Mouse (Mus musculus): ENCODE measurements around the gene Gm28048. TPM values are rescaled to one million over a fixed set of nuclear protein-coding genes. Genes with fewer than 3 reads are reported as not detected.
A peak's percentile ranks its signal among the peaks of the same experiment; 100 is the strongest.

The Gm28048 gene
- polyA plus RNA-seq, 1 experiment from 2014 or later: 31.7 TPM

DNA sequence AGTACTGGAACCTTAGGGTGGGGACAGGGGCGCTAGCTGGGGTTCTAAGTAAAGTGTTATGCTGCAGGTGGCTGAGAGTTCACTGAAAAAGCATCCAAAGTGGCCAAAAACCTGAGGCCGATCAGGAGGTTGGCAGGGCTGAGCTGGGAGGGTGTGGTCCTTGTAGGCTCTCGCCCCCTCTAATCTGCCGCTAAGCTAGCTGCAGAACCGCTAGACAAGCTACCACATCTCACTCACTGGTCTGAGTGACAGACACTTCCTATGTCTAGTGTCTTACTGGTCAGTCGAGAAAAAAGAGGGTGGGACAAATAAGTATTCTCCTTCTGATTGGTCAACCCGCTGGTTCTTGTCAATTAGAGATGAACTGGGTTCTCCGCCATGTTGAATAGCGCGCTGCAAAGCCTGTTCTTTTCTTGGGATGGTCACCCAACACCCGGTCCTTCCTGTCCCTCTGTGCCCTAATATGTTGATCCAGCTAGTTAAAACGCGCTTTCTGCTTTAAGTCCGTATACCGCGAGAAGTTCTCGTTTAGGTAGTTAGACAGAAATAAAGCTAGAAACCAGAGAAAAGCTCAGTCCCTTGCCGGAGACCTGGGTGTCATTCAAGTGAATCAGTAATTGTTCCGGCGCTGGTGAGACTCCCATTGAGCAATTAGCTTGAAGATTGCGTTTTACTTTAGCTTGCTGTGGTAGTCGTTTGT is 25.7 kb upstream of the Gm28048 start, which contains the start of gene Fam161a:
Gene Fam161a (plus strand): TSS at position 51 of the 700 bp plus-strand sequence.
- peak within 1 kb of the TSS; percentile 57 for H3K27ac ChIP-seq
- WGBS (ENCODE audit: missing documents): 2% methylated on average over 22 of the region's 22 CpGs

GRCm38 (mm10) chr11:23007166-23007480 is 25.2 kb upstream of the Gm28048 start:
- peaks cover 24% of the 10 kb centered on the region for H3K36me3 ChIP-seq (ENCODE audit: inconsistent target)
- H3K4me3 ChIP-seq (ENCODE audit: inconsistent target): peak overlapping the region; percentile 63
- H3K79me2 ChIP-seq (ENCODE audit: inconsistent target): no peaks in the 10 kb centered on the region
- peak overlapping the region; percentile 57; the same call in 1 of the 2 replicates for H3K27ac ChIP-seq
- 6% methylated on average over 6 of the region's 6 CpGs for WGBS (ENCODE audit: missing documents)

More for the DNA sequence above, 25.7 kb upstream of the Gm28048 start, which contains the start of gene Fam161a:
- Histone ChIP-seq H3K4me3 (ENCODE audit: inconsistent target) (peak within 1 kb of the TSS; percentile 63), H3K79me2 (ENCODE audit: inconsistent target) (no peaks in the 10 kb centered on the region), H3K36me3 (ENCODE audit: inconsistent target) (peaks cover 19% of the 10 kb centered on the region)

DNA sequence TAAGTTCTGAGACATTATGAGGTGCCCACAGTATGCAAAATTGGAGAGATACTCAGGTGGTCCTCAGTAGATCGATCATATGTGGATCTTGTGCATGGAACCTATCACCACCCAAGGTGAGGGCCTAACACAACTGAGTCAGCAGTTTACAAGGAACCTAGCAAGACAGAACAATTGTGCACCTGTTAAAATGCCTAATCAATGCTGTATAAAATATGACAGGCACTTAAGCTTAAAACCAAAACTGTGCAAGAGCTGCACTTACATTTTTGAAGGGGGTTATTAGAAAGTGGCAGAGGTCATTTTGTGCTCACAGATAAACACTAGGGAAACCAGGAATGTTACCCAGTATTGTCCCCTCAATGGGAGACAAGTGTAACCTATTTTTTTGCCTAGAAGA is 23.4 kb upstream of the Gm28048 start:
- H3K27ac ChIP-seq: no peak overlapping the region
- H3K4me3 ChIP-seq (ENCODE audit: inconsistent target): no peak overlapping the region
- 92% methylated on average over 1 of the region's 1 CpGs for WGBS (ENCODE audit: missing documents)
- peaks cover 42% of the 10 kb centered on the region for H3K36me3 ChIP-seq (ENCODE audit: inconsistent target)
- no peaks in the 10 kb centered on the region for H3K79me2 ChIP-seq (ENCODE audit: inconsistent target)

DNA sequence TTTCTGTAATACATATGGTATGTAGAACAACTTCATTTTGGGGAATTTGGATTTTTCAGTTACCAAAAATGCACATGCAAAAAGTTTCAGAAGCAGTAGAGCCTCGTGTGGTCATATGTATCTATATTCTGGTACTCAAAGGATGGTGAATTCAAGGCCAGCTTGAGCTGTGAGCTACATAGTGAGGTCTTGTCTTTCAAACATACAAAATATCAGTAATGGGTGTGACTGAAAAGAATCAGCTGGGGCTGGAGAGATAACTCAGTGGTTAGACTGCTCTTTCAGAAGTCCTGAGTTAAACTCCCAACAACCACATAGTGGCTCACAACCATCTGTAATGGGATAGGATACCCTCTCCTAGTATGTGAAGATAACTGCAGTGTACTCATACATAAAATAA is 16.4 kb upstream of the Gm28048 start:
- WGBS (ENCODE audit: missing documents): 77% methylated on average over 1 of the region's 1 CpGs
- H3K36me3 ChIP-seq (ENCODE audit: inconsistent target): peaks cover 88% of the 10 kb centered on the region
- no peak overlapping the region for H3K4me3 ChIP-seq (ENCODE audit: inconsistent target)
- H3K27ac ChIP-seq: no peak overlapping the region
- peaks cover 33% of the 10 kb centered on the region for H3K79me2 ChIP-seq (ENCODE audit: inconsistent target)

DNA sequence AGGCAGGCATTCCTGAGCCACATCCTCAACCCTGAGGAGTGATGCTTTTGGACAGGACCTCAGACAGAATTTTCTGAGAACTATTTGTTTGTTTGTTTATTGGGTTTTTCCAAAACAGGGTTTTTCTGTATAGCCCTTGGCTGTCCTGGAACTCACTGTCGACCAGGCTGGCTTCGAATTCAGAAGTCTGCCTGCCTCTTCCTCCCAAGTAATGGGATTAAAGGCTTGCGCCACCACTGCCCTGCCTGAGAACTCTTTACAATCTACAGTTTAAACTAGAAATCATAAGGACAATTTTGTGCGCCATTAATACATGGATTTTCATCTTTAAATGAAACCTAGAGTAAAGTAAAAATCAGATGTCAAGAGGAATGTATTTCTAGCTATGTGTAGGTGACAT is 13.6 kb upstream of the Gm28048 start:
- Histone ChIP-seq H3K27ac (no peak overlapping the region), H3K36me3 (ENCODE audit: inconsistent target) (peaks cover 64% of the 10 kb centered on the region), H3K4me3 (ENCODE audit: inconsistent target) (no peak overlapping the region), H3K79me2 (ENCODE audit: inconsistent target) (peaks cover 61% of the 10 kb centered on the region)
- 96% methylated on average over 4 of the region's 4 CpGs for WGBS (ENCODE audit: missing documents)

DNA sequence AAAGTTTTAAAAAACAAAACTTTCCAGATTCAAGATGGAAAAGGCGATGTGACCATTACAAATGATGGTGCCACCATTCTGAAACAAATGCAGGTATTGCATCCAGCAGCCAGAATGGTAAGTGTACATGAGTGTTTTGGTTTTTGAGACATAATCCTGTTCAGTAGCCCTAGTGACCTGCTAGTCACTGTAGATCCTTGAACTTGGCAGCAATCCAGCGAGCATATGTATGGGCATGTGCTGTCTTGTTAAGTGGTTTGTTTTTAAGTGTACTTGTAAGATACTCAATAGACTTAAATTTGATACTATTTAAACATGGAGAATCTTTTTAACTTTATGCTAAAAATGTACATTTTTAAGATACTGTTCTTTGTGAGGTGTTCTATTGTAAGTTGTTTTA is 12.4 kb upstream of the Gm28048 start:
- Histone ChIP-seq H3K79me2 (ENCODE audit: inconsistent target) (peaks cover 61% of the 10 kb centered on the region), H3K27ac (no peak overlapping the region), H3K4me3 (ENCODE audit: inconsistent target) (no peak overlapping the region), H3K36me3 (ENCODE audit: inconsistent target) (peaks cover 52% of the 10 kb centered on the region)
- 100% methylated on average over 2 of the region's 2 CpGs for WGBS (ENCODE audit: missing documents)

DNA sequence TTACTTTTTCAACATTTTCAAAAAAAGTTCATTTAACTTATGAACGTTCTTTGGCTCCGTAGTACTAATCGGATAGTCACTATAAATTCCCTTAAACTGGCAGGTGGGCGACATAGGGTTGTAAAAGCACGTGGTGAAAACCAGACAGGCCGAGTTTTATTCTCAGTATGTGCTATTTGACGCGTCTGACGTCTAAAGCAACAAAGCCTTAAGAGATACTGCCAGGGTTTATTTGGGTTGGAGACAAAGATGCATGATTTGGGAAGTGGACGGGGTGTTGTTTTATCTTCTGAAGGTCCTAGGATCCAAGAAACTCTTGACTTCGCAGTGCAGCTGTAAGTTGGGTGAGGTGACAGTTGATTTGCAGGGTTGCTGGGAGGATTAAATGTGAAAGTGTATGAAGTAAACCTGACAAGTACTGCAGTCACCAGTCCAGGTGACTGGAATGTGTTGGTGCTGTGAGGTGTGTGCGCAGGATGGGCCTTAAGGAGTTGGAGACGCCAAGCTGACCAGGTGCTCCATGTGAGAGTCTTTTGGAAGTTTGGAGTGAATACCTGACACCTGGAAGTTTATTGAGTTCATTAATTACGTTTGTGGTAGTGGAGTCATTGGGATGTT is 9.4 kb upstream of the Gm28048 start:
- Histone ChIP-seq H3K36me3 (ENCODE audit: inconsistent target) (peaks cover 25% of the 10 kb centered on the region), H3K27ac (peak overlapping the region; percentile 33), H3K79me2 (ENCODE audit: inconsistent target) (peaks cover 57% of the 10 kb centered on the region), H3K4me3 (ENCODE audit: inconsistent target) (peak overlapping the region; percentile 78)
- WGBS (ENCODE audit: missing documents): 17% methylated on average over 14 of the region's 14 CpGs

- WGBS (ENCODE audit: missing documents): 0% methylated on average over 64 of the region's 66 CpGs
Observed at GRCm38 (mm10) chr11:22990393-22991126, 8.7 kb upstream of the Gm28048 start, which contains the start of gene Cct4. TSS of gene Cct4 (plus strand) at chr11:22990519.

DNA sequence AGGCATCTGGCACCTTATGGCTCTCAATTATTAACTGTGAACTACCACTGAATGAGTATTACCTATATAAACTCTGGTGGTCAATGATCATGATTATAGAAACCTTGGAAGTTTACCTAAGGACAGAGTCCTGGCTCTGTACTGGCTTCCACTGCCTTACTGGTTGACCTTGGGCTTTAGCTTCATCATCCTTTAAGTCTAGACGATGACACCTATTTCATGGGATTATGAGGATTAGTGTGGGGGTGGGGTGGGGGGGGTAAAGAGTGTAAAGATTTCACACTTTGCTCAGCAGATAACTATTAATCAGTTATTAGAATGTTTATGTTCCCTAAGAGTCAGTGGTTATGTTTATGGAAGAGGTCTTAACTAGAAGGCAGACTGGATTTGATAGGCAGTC is 7.9 kb upstream of the Gm28048 start:
- Histone ChIP-seq H3K36me3 (ENCODE audit: inconsistent target) (peaks cover 13% of the 10 kb centered on the region; the same call in 1 of the 2 replicates), H3K4me3 (ENCODE audit: inconsistent target) (peak overlapping the region; percentile 28), H3K27ac (peak overlapping the region; percentile 46), H3K79me2 (ENCODE audit: inconsistent target) (peaks cover 43% of the 10 kb centered on the region)
- 75% methylated on average over 1 of the region's 1 CpGs for WGBS (ENCODE audit: missing documents)

More at GRCm38 (mm10) chr11:22990393-22991126, 8.7 kb upstream of the Gm28048 start, which contains the start of gene Cct4:
- peaks cover 51% of the 10 kb centered on the region for H3K79me2 ChIP-seq (ENCODE audit: inconsistent target)
- H3K27ac ChIP-seq: peak within 1 kb of the TSS; percentile 46
- H3K36me3 ChIP-seq (ENCODE audit: inconsistent target): peaks cover 18% of the 10 kb centered on the region; the same call in 1 of the 2 replicates
- H3K4me3 ChIP-seq (ENCODE audit: inconsistent target): peak within 1 kb of the TSS; percentile 78

DNA sequence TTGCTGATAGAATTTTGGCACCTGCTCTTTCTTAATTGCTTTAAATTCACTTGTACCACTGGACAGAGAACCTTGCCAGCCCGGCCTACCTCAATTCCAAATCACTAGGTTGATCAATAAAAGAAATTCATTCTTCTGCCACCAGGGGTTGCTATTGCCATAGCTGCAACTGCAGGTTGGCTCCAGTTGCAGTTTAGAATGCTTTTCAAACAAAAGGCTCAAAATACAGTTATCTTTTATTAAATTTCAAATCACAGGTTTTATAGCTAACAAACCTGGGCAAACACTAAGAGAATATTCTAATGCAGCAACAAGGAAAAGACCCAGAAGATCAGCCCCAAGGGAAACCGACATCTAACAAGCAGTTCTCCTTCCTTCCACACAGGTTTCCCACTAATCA is 5.5 kb upstream of the Gm28048 start:
- Histone ChIP-seq H3K27ac (no peak overlapping the region), H3K36me3 (ENCODE audit: inconsistent target) (no peaks in the 10 kb centered on the region), H3K79me2 (ENCODE audit: inconsistent target) (peaks cover 19% of the 10 kb centered on the region), H3K4me3 (ENCODE audit: inconsistent target) (no peak overlapping the region)
- WGBS (ENCODE audit: missing documents): 48% methylated on average over 2 of the region's 2 CpGs

GRCm38 (mm10) chr11:22985510-22985909 is 3.6 kb upstream of the Gm28048 start:
- WGBS (ENCODE audit: missing documents): 93% methylated on average over 3 of the region's 3 CpGs

DNA sequence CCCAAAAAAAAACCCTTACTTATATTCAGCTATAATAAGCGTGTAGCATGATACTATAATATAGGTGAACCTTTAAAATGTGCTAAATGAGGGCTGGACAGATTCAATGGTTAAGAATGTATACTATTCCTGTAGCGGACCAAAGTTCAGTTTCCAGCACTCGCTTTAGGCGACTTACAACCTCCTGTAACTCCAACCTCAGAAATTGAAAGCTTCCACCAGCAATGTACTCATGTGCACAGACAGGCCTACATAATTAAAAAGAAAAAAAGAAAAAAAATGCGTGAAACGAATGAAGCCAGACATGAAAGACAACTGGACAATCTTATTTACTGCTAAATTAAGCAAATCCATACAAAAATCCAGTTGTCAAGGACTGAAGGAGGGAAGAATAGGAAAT is 956 bp upstream of the Gm28048 start:
- H3K4me3 ChIP-seq (ENCODE audit: inconsistent target): peak overlapping the region; percentile 76; the same call in 1 of the 2 replicates
- 94% methylated on average over 6 of the region's 6 CpGs for WGBS (ENCODE audit: missing documents)
- H3K79me2 ChIP-seq (ENCODE audit: inconsistent target): peaks cover 37% of the 10 kb centered on the region
- H3K36me3 ChIP-seq (ENCODE audit: inconsistent target): no peaks in the 10 kb centered on the region; the same call in 1 of the 2 replicates
- H3K27ac ChIP-seq: no peak overlapping the region

More at GRCm38 (mm10) chr11:22985510-22985909, 3.6 kb upstream of the Gm28048 start:
- Histone ChIP-seq H3K36me3 (ENCODE audit: inconsistent target) (no peaks in the 10 kb centered on the region), H3K27ac (no peak overlapping the region), H3K79me2 (ENCODE audit: inconsistent target) (peaks cover 11% of the 10 kb centered on the region), H3K4me3 (ENCODE audit: inconsistent target) (no peak overlapping the region)

- Histone ChIP-seq H3K79me2 (ENCODE audit: inconsistent target) (peaks cover 50% of the 10 kb centered on the region), H3K27ac (peak overlapping the region; percentile 62), H3K4me3 (ENCODE audit: inconsistent target) (peak overlapping the region; percentile 76), H3K36me3 (ENCODE audit: inconsistent target) (no peaks in the 10 kb centered on the region; the same call in 1 of the 2 replicates)
- WGBS (ENCODE audit: missing documents): under 1% methylated on average over 12 of the region's 12 CpGs
Observed at GRCm38 (mm10) chr11:22981543-22981950, 343 bp downstream of the Gm28048 start.

GRCm38 (mm10) chr11:22981041-22981440 is 849 bp downstream of the Gm28048 start:
- peaks cover 55% of the 10 kb centered on the region for H3K79me2 ChIP-seq (ENCODE audit: inconsistent target)
- peak overlapping the region; percentile 76 for H3K4me3 ChIP-seq (ENCODE audit: inconsistent target)
- peak overlapping the region; percentile 62 for H3K27ac ChIP-seq
- no peaks in the 10 kb centered on the region; the same call in 1 of the 2 replicates for H3K36me3 ChIP-seq (ENCODE audit: inconsistent target)
- WGBS (ENCODE audit: missing documents): 35% methylated on average over 4 of the region's 4 CpGs

Data from macrophage (primary cell).